Mouse (Mus musculus) small intestine, adult 2 months (tissue): Measurements from ENCODE around the gene Gm6034.

Experiments used
- CTCF ChIP-seq: fragments of 200-500 bp; IDR thresholded peaks from 2 replicates; pipeline ENCODE4 v1.5.1; 2012; ENCODE audit warnings: low read depth, mild to moderate bottlenecking, control low read depth, inconsistent platforms, low read length, moderate library complexity, mixed read lengths; ENCODE audit not compliant: insufficient replicate concordance, insufficient read length; ENCODE audit errors: extremely low read depth
- POLR2A ChIP-seq: fragments of 200-500 bp; IDR thresholded peaks from 2 replicates; pipeline ENCODE4 v1.6.1; 2012; ENCODE audit warnings: low read depth, mild to moderate bottlenecking, control low read depth, inconsistent platforms, low read length, moderate library complexity

DNA sequence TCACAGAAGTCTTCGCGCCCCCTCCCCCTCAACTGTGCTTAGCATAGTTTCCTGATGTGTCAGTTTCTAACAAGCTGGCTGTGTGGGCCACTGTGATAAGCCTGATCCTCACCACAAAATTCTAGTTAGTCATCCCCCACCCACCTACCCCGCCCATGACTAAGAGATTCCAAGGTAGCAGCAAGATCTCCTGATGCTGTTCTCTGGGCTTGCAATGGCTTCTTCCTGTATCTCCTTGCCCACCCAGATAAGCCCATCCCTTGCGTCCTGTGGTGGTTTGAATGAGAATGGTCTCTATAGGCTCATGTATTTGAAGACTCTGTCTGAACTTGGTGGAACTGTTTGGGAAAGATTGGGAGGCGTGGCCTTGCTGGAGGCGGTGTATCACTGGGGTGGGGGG, 40.8 kb upstream of the Gm6034 start:
- no peak for TF ChIP-seq CTCF
- no peak for TF ChIP-seq POLR2A
